Mouse (Mus musculus) MEL (cell line): ENCODE data around the gene Tcea3. TPM values are rescaled to one million over a fixed set of nuclear protein-coding genes. Genes with fewer than 3 reads are reported as not detected.
A peak's percentile ranks its signal among the peaks of the same experiment; 100 is the strongest.

ENCODE experiments used
- DNase-seq: peaks from one replicate; pipeline ENCODE4 v3.0.0; 2011; ENCODE audit warnings: low read depth, low spot score
- H3K27ac ChIP-seq: 2 replicates; pipeline ENCODE4 v1.5.1; 2012; ENCODE audit warnings: low read depth, mild to moderate bottlenecking, control low read depth, low read length, moderate library complexity; ENCODE audit not compliant: control insufficient read depth
- H3K27me3 ChIP-seq, 2 experiments: fragments of 150-350 bp in 1 of 2; sonication (generic) in 1 of 2; 2 replicates each; pipeline ENCODE4 v1.6.1; 2012; ENCODE audit warnings: low read length in 2 of 2, mild to moderate bottlenecking in 2 of 2, improper control_type of control experiment in 1 of 2, moderate library complexity in 1 of 2; ENCODE audit not compliant: insufficient read depth in 2 of 2, control insufficient read depth in 1 of 2
- H3K36me3 ChIP-seq, 2 experiments: 2 replicates each; pipeline ENCODE4 v1.6.1; 2012 to 2014; ENCODE audit warnings: low read length in 2 of 2, improper control_type of control experiment in 1 of 2, inconsistent platforms in 1 of 2, mild to moderate bottlenecking in 1 of 2; ENCODE audit not compliant: insufficient read depth in 2 of 2, control insufficient read depth in 1 of 2
- H3K4me1 ChIP-seq, 2 experiments: fragments of 150-350 bp in 1 of 2; sonication (generic) in 1 of 2; 2 replicates each; pipeline ENCODE4 v1.6.1; 2012; ENCODE audit warnings: low read length in 2 of 2, improper control_type of control experiment in 1 of 2, mild to moderate bottlenecking in 1 of 2; ENCODE audit not compliant: insufficient read depth in 2 of 2, control insufficient read depth in 1 of 2
- H3K4me3 ChIP-seq, 2 experiments: fragments of 150-350 bp in 1 of 2; sonication (generic) in 1 of 2; 2 replicates each; pipeline ENCODE4 v1.5.1; 2012; ENCODE audit warnings: low read depth in 2 of 2, low read length in 2 of 2, mild to moderate bottlenecking in 2 of 2, moderate library complexity in 2 of 2, control low read depth in 1 of 2, improper control_type of control experiment in 1 of 2; ENCODE audit not compliant: control insufficient read depth in 1 of 2, insufficient read depth in 1 of 2
- H3K79me2 ChIP-seq: 2 replicates; pipeline ENCODE4 v1.6.1; 2012; ENCODE audit warnings: mild to moderate bottlenecking, low read length, moderate library complexity; ENCODE audit not compliant: control insufficient read depth, poor library complexity, insufficient read depth
- H3K9ac ChIP-seq: 2 replicates; pipeline ENCODE4 v1.6.1; 2012; ENCODE audit warnings: low read depth, mild to moderate bottlenecking, control low read depth, low read length, moderate library complexity; ENCODE audit not compliant: control insufficient read depth, poor library complexity, severe bottlenecking
- H3K9me3 ChIP-seq: fragments of 150-350 bp; sonication (generic); replicated peaks from 2 replicates; pipeline ENCODE4 v1.6.1; 2012; ENCODE audit warnings: mild to moderate bottlenecking, low read length, improper control_type of control experiment, moderate library complexity; ENCODE audit not compliant: insufficient read depth
- BHLHE40 ChIP-seq: IDR thresholded peaks from 2 replicates; pipeline ENCODE4 v1.6.1; 2012; ENCODE audit warnings: low read depth, mild to moderate bottlenecking, inconsistent platforms, low read length, improper control_type of control experiment, borderline replicate concordance
- CTCF ChIP-seq, 3 experiments: IDR thresholded peaks in 2 of 3; conservative IDR thresholded peaks in 1 of 3; 2 replicates each; pipeline ENCODE4 v1.5.1; 2011 to 2012; ENCODE audit warnings: low read length in 3 of 3, low read depth in 2 of 3, mild to moderate bottlenecking in 2 of 3, improper control_type of control experiment in 1 of 3, inconsistent platforms in 1 of 3, mixed read lengths in 1 of 3, moderate library complexity in 1 of 3; ENCODE audit not compliant: control insufficient read depth in 1 of 3, insufficient read depth in 1 of 3, poor library complexity in 1 of 3, severe bottlenecking in 1 of 3
- GABPA ChIP-seq: IDR thresholded peaks from 2 replicates; pipeline ENCODE4 v1.6.1; 2012; ENCODE audit warnings: low read depth, mild to moderate bottlenecking, inconsistent platforms, low read length, improper control_type of control experiment, moderate library complexity
- GATA1 ChIP-seq: IDR thresholded peaks from 2 replicates; pipeline ENCODE4 v1.6.1; 2011; ENCODE audit warnings: low read depth, low read length, improper control_type of control experiment
- HCFC1 ChIP-seq: IDR thresholded peaks from 2 replicates; pipeline ENCODE4 v1.6.1; 2012; ENCODE audit warnings: low read depth, mild to moderate bottlenecking, inconsistent platforms, low read length, improper control_type of control experiment, moderate library complexity
- MEF2A ChIP-seq: IDR thresholded peaks from 2 replicates; pipeline ENCODE4 v1.6.1; 2014; ENCODE audit warnings: low read depth, mild to moderate bottlenecking, inconsistent platforms, low read length, improper control_type of control experiment; ENCODE audit not compliant: poor library complexity, insufficient replicate concordance, severe bottlenecking; ENCODE audit errors: extremely low read depth
- MYB ChIP-seq: IDR thresholded peaks from 2 replicates; pipeline ENCODE4 v1.6.1; 2011; ENCODE audit warnings: mild to moderate bottlenecking, low read depth, low read length, improper control_type of control experiment
- MYC ChIP-seq: IDR thresholded peaks from 2 replicates; pipeline ENCODE4 v1.6.1; 2011; ENCODE audit warnings: low read depth, mild to moderate bottlenecking, low read length, improper control_type of control experiment, moderate library complexity
- NELFE ChIP-seq: IDR thresholded peaks from 2 replicates; pipeline ENCODE4 v1.6.1; 2011; ENCODE audit warnings: low read depth, low read length, improper control_type of control experiment
- POLR2AphosphoS5 ChIP-seq: IDR thresholded peaks from 2 replicates; pipeline ENCODE4 v1.6.1; 2012; ENCODE audit warnings: low read depth, borderline replicate concordance, mild to moderate bottlenecking, inconsistent platforms, low read length, moderate library complexity, mixed read lengths
- RAD21 ChIP-seq: IDR thresholded peaks from 2 replicates; pipeline ENCODE4 v1.6.1; 2011; ENCODE audit warnings: mild to moderate bottlenecking, low read depth, low read length, improper control_type of control experiment
- SIN3A ChIP-seq: IDR thresholded peaks from 2 replicates; pipeline ENCODE4 v1.6.1; 2012; ENCODE audit warnings: low read length, improper control_type of control experiment, inconsistent platforms
- SMC3 ChIP-seq: IDR thresholded peaks from 2 replicates; pipeline ENCODE4 v1.6.1; 2011; ENCODE audit warnings: low read depth, low read length, improper control_type of control experiment
- TCF12 ChIP-seq: IDR thresholded peaks from 2 replicates; pipeline ENCODE4 v1.6.1; 2014; ENCODE audit warnings: low read depth, mild to moderate bottlenecking, inconsistent platforms, low read length, improper control_type of control experiment, moderate library complexity
- USF2 ChIP-seq, 2 experiments: IDR thresholded peaks; 2 replicates each; pipeline ENCODE4 v1.6.1; 2011 to 2012; ENCODE audit warnings: improper control_type of control experiment in 2 of 2, low read length in 2 of 2, borderline replicate concordance in 1 of 2, inconsistent platforms in 1 of 2, low read depth in 1 of 2, mild to moderate bottlenecking in 1 of 2; ENCODE audit not compliant: insufficient read depth in 1 of 2
- ZC3H11A ChIP-seq: IDR thresholded peaks from 2 replicates; pipeline ENCODE4 v1.6.1; 2012; ENCODE audit warnings: low read depth, mild to moderate bottlenecking, inconsistent platforms, low read length, improper control_type of control experiment
- polyA plus RNA-seq, 2 experiments: library from polyadenylated mRNA; stranded (reverse) in 1 of 2; unstranded in 1 of 2; fragments of >175 nt in 1 of 2; fragments of >200 nt in 1 of 2; gene quantifications; 2 replicates each; pipeline versions ENCODE4 v1.2.1 to v1.2.4; 2012; ENCODE audit warnings: low replicate concordance in 2 of 2, low read depth in 1 of 2; ENCODE audit not compliant: insufficient read length in 2 of 2, insufficient read depth in 1 of 2, missing spikeins in 1 of 2
- total RNA-seq: library from RNA; depleted of rRNA; stranded (reverse); fragments of 300-350 nt; gene quantifications from 2 replicates; pipeline ENCODE4 v1.2.3, GENCODE M21; 2012

Gene Tcea3
- total and polyA plus RNA-seq, 3 experiments: not detected

- Histone ChIP-seq H3K27me3 (peaks cover 0 to 3% of the 10 kb centered on the region in 2 experiments; a peak in 1 of 4 replicates), H3K36me3 (no peaks in the 10 kb centered on the region), H3K27ac (no peak overlapping the region), H3K79me2 (no peaks in the 10 kb centered on the region), H3K4me3 (no peak overlapping the region), H3K9me3 (no peaks in the 10 kb centered on the region), H3K9ac (no peak overlapping the region), H3K4me1 (no peaks in the 10 kb centered on the region)
- TF ChIP-seq ZC3H11A (0 out of 2 replicates have a peak, but pooled peaks have one; percentile 12), SMC3 (peak; percentile 78), CTCF (IDR thresholded peaks at IDR 0.05 in 2 of 3, conservative IDR thresholded peaks at IDR 0.05 in 1 of 3; ENCODE audit: control insufficient read depth in 1 of 3, insufficient read depth in 1 of 3, low read depth in 2 of 3, low read length in 3 of 3, poor library complexity in 1 of 3, severe bottlenecking in 1 of 3) (peak; percentile 72 to 82 (median 78)), MYB (no peak), RAD21 (peak; percentile 35), MYC (no peak), SIN3A (peak; percentile 52)
- peak; percentile 86 for DNase-seq
These were observed 7.9 kb upstream of the Tcea3 start for GRCm38 (mm10) chr4:136239622-136240021.

DNA sequence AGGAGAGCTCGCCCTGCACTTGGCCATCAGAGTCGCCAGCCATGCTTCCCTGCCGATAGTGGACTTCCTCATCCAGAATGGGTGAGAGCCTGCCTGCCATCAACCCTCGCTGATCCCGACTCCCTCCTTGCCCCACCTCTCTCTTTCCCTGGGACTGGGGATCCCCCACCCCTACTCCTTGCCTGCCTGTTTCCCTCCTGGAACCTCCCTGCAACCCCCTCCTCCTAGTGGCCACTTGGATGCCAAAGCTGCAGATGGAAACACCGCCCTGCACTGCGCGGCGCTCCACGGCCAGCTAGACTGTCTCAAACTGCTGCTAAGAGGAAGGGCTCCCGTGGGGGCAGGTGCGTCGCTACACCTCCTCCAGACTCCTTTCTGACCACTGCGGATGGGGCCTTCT, 7.4 kb upstream of the Tcea3 start:
- no peak for DNase-seq
- TF ChIP-seq GABPA (no peak), HCFC1 (no peak), MYB (no peak), MEF2A (no peak), SIN3A (no peak), USF2 (IDR thresholded peaks at IDR 0.05; ENCODE audit: borderline replicate concordance in 1 of 2, insufficient read depth in 1 of 2, low read depth in 1 of 2, low read length in 2 of 2) (no peak), POLR2AphosphoS5 (no peak), GATA1 (no peak), TCF12 (no peak), BHLHE40 (no peak), NELFE (no peak), SMC3 (no peak)
- no peaks in the 10 kb centered on the region for H3K4me1 ChIP-seq
- H3K27me3 ChIP-seq: peaks cover 0 to 3% of the 10 kb centered on the region in 2 experiments; a peak in 2 of 4 replicates
- H3K79me2 ChIP-seq: no peaks in the 10 kb centered on the region
- no peaks in the 10 kb centered on the region for H3K36me3 ChIP-seq
- no peaks in the 10 kb centered on the region for H3K9me3 ChIP-seq
- no peak overlapping the region for H3K27ac ChIP-seq
- H3K9ac ChIP-seq: no peak overlapping the region
- H3K4me3 ChIP-seq: no peak overlapping the region
